Mouse (Mus musculus): Measurements from ENCODE around the gene Sept12. TPM values are rescaled to one million over a fixed set of nuclear protein-coding genes. Genes with fewer than 3 reads are reported as not detected.

Gene Sept12
- 0.02 TPM in 1 of 2 replicates, not detected in the other for polyA plus RNA-seq (2012; rRNA removed)
- not detected in 2 replicates for polyA plus RNA-seq (2014; fragmentation: Nextera tagmentation; extraction: Ambion mirVana)

DNA sequence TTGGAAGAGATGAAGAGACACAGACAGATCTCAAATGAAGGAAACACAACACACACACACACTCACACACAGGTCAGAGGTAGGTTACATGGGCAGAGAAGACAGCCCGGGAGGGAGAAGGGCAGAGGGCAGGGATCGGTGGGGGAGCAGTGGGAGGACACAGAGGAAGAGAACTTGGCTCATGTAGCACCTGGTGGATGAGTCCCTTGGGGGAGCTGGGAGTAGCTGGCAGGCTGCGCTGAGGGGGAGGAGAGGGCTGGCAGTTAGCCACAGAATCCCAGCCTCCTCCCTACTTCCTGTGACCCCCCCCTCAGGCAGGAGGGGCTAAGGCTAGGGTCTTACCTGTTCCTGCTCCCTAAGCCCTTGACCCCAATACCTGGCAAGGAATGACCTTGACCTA lies at the start of gene Sept12:
TSS of gene Sept12 (minus strand) at position 300 of the 400 bp plus-strand sequence.
- no peaks in the 10 kb centered on the region for H3K36me3 ChIP-seq (replicated peaks; ENCODE audit: control insufficient read depth, insufficient read depth, low read depth)
- no peak for DNase-seq (ENCODE audit: low read depth in 3 of 3, low spot score in 3 of 3)
- H3K9me3 ChIP-seq (ENCODE audit: control insufficient read depth, low read length) = no peaks in the 10 kb centered on the region
- no peak within 1 kb of the TSS for H3K4me3 ChIP-seq (ENCODE audit: insufficient read depth in 1 of 2, low read depth in 2 of 2, low read length in 2 of 2)
- WGBS (ENCODE audit: insufficient replicate concordance) = 52% methylated on average over 3 of the region's 3 CpGs
- no peak within 1 kb of the TSS for H3K4me2 ChIP-seq (ENCODE audit: low read depth)
- no peak for ATAC-seq (ENCODE audit: insufficient read depth)
- H3K4me1 ChIP-seq (replicated peaks; ENCODE audit: control insufficient read depth in 2 of 2, insufficient read depth in 2 of 2, low read length in 1 of 2) = peaks cover 0 to 3% of the 10 kb centered on the region in 2 experiments; a peak in 1 of 4 replicates
- no peaks in the 10 kb centered on the region for H3K27me3 ChIP-seq (ENCODE audit: control insufficient read depth, insufficient read depth, low read length)
- TF ChIP-seq CTCF (IDR thresholded peaks at IDR 0.05; ENCODE audit: low read depth) (no peak), EP300 (IDR thresholded peaks at IDR 0.05; ENCODE audit: low read depth) (no peak)
- H3K9ac ChIP-seq (replicated peaks) = no peak within 1 kb of the TSS
- H3K27ac ChIP-seq = no peak within 1 kb of the TSS

DNA sequence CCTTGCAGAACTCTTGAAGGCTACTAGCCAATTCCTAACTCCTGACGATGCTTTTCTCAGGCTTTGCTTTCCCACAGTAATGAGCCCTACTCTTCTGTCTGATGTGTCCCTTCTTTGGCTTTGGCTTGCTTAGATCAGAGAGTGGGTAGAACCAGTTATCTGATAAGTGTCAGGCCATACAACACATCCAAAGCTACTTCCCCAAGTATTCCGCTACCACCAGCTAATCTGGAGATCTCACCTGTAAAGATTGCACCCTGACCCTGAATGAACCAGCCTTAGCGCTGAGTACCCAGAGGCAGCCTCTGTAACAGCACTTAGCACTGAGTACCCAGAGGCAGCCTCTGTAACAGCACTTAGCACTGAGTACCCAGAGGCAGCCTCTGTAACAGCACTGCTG lies 47.7 kb upstream of the Sept12 start:
- TF ChIP-seq CTCF (IDR thresholded peaks at IDR 0.05; ENCODE audit: low read depth) (no peak), EP300 (IDR thresholded peaks at IDR 0.05; ENCODE audit: low read depth) (no peak)
- DNase-seq (ENCODE audit: low read depth in 3 of 3, low spot score in 3 of 3) (no peak), ATAC-seq (ENCODE audit: insufficient read depth) (no peak)
- Histone ChIP-seq H3K27me3 (ENCODE audit: control insufficient read depth, insufficient read depth, low read length) (no peaks in the 10 kb centered on the region), H3K36me3 (replicated peaks; ENCODE audit: control insufficient read depth, insufficient read depth, low read depth) (peaks cover 58% of the 10 kb centered on the region), H3K4me2 (ENCODE audit: low read depth) (no peak overlapping the region), H3K4me1 (replicated peaks; ENCODE audit: control insufficient read depth in 2 of 2, insufficient read depth in 2 of 2, low read length in 1 of 2) (peaks cover 5 to 9% of the 10 kb centered on the region in 2 experiments), H3K9ac (replicated peaks) (no peak overlapping the region), H3K9me3 (ENCODE audit: control insufficient read depth, low read length) (no peaks in the 10 kb centered on the region), H3K4me3 (ENCODE audit: insufficient read depth in 1 of 2, low read depth in 2 of 2, low read length in 2 of 2) (no peak overlapping the region), H3K27ac (no peak overlapping the region)
- WGBS (ENCODE audit: insufficient replicate concordance) = 83% methylated on average over 3 of the region's 3 CpGs

DNA sequence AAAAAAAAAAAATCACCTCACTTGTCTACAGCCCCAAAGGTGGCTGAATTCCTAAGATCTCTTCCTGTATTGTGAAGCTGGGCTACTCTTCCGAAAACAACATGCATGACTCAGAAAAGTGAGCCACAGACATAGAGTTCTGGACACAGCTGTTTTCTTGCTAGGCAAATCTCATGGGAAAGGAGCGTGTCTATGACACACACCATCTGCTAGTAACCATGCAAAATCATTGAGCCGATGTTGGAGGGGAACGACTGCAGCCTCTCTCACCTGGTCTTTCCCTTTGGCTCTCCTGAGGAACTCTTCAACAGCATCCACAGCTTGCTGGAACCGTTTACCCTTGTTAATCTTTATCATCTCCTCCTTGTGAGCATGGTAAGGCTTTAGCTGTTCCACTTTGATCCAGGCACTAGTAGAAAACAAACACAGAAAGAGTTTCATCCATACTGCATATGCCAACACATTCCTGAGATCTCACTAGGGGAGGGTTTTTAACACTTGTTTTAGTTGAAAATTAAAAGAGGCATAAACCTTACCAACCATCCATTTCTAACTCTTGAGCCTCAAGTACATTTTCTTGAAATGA lies 39.1 kb upstream of the Sept12 start:
- DNase-seq (ENCODE audit: low read depth in 3 of 3, low spot score in 3 of 3) = no peak

DNA sequence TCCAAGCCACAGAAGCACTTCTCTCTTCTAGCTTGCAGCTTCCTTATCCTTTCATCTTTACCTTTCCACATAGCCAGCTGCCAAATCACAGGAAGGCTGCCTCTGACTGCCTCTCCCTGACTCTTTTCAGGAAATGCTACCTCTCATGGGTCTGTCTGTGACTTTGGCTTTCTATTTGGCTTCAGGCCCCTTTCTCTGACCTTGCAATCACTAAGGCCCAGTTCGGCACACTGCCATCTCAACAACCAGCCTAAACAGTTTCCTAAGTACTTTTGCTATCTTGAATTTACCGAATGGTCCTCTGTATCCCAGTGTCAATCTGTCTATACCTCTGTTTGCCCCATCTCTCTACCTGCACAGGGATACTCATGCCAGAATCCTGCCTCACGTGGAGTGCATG lies 37.9 kb upstream of the Sept12 start:
- Histone ChIP-seq H3K36me3 (replicated peaks; ENCODE audit: control insufficient read depth, insufficient read depth, low read depth) (peaks cover 91% of the 10 kb centered on the region), H3K4me2 (ENCODE audit: low read depth) (no peak overlapping the region), H3K27me3 (ENCODE audit: control insufficient read depth, insufficient read depth, low read length) (no peaks in the 10 kb centered on the region), H3K9ac (replicated peaks) (no peak overlapping the region), H3K9me3 (ENCODE audit: control insufficient read depth, low read length) (no peaks in the 10 kb centered on the region), H3K4me3 (ENCODE audit: insufficient read depth in 1 of 2, low read depth in 2 of 2, low read length in 2 of 2) (no peak overlapping the region), H3K27ac (no peak overlapping the region), H3K4me1 (replicated peaks; ENCODE audit: control insufficient read depth in 2 of 2, insufficient read depth in 2 of 2, low read length in 1 of 2) (no peaks in the 10 kb centered on the region)
- TF ChIP-seq EP300 (IDR thresholded peaks at IDR 0.05; ENCODE audit: low read depth) (no peak), CTCF (IDR thresholded peaks at IDR 0.05; ENCODE audit: low read depth) (no peak)
- DNase-seq (ENCODE audit: low read depth in 3 of 3, low spot score in 3 of 3) = no peak
- ATAC-seq (ENCODE audit: insufficient read depth) = no peak
- 93% methylated on average over 3 of the region's 3 CpGs for WGBS (ENCODE audit: insufficient replicate concordance)

More for the DNA sequence above, 39.1 kb upstream of the Sept12 start:
- ATAC-seq (ENCODE audit: insufficient read depth) = no peak
- WGBS (ENCODE audit: insufficient replicate concordance) = 75% methylated on average over 5 of the region's 5 CpGs
- Histone ChIP-seq H3K27me3 (ENCODE audit: control insufficient read depth, insufficient read depth, low read length) (no peaks in the 10 kb centered on the region), H3K4me3 (ENCODE audit: insufficient read depth in 1 of 2, low read depth in 2 of 2, low read length in 2 of 2) (no peak overlapping the region), H3K4me2 (ENCODE audit: low read depth) (no peak overlapping the region), H3K4me1 (replicated peaks; ENCODE audit: control insufficient read depth in 2 of 2, insufficient read depth in 2 of 2, low read length in 1 of 2) (no peaks in the 10 kb centered on the region), H3K36me3 (replicated peaks; ENCODE audit: control insufficient read depth, insufficient read depth, low read depth) (peaks cover 86% of the 10 kb centered on the region), H3K9me3 (ENCODE audit: control insufficient read depth, low read length) (no peaks in the 10 kb centered on the region), H3K27ac (no peak overlapping the region), H3K9ac (replicated peaks) (no peak overlapping the region)
- TF ChIP-seq EP300 (IDR thresholded peaks at IDR 0.05; ENCODE audit: low read depth) (no peak), CTCF (IDR thresholded peaks at IDR 0.05; ENCODE audit: low read depth) (no peak)

DNA sequence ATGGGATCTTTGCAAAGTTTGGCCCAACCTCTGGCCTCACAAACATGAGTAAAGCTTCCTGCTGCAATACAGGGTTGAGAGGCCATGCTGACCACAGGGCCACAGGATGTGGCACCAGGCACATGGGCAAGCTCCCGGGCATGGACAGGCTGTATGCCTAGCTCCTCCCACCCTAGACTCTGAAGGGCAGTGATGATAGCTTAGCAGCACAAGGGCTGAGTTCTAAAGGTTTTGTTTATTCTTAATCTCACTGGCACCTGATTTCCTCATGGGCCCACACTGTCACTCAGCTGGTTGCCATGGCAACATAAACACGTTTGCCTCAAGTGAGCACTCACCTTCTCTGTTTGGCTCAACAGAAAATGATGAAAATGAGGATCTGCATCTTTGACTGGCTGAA lies 32.2 kb upstream of the Sept12 start:
- Histone ChIP-seq H3K27me3 (ENCODE audit: control insufficient read depth, insufficient read depth, low read length) (no peaks in the 10 kb centered on the region), H3K9ac (replicated peaks) (no peak overlapping the region), H3K27ac (no peak overlapping the region), H3K4me3 (ENCODE audit: insufficient read depth in 1 of 2, low read depth in 2 of 2, low read length in 2 of 2) (no peak overlapping the region), H3K9me3 (ENCODE audit: control insufficient read depth, low read length) (no peaks in the 10 kb centered on the region), H3K36me3 (replicated peaks; ENCODE audit: control insufficient read depth, insufficient read depth, low read depth) (peaks cover 91% of the 10 kb centered on the region), H3K4me2 (ENCODE audit: low read depth) (no peak overlapping the region), H3K4me1 (replicated peaks; ENCODE audit: control insufficient read depth in 2 of 2, insufficient read depth in 2 of 2, low read length in 1 of 2) (no peaks in the 10 kb centered on the region)
- 46% methylated on average over 2 of the region's 2 CpGs for WGBS (ENCODE audit: insufficient replicate concordance)
- DNase-seq (ENCODE audit: low read depth in 3 of 3, low spot score in 3 of 3) = no peak
- TF ChIP-seq CTCF (IDR thresholded peaks at IDR 0.05; ENCODE audit: low read depth) (no peak), EP300 (IDR thresholded peaks at IDR 0.05; ENCODE audit: low read depth) (no peak)
- ATAC-seq (ENCODE audit: insufficient read depth) = 0 out of 2 replicates have a peak, but pooled peaks have one; percentile 26
